Mouse (Mus musculus) hindbrain, embryonic 10.5 days (tissue): ENCODE results near the gene Cela1. TPM values are rescaled to one million over a fixed set of nuclear protein-coding genes. Genes with fewer than 3 reads are reported as not detected.
A peak's percentile ranks its signal among the peaks of the same experiment; 100 is the strongest.

Experiments used
- DNase-seq: peaks from one replicate; pipeline ENCODE4 v3.0.0-alpha.2; 2017; ENCODE audit warnings: low spot score
- H3K27ac ChIP-seq: fragments of 300-500 bp; sonication (generic); 2 replicates; pipeline ENCODE4 v1.5.1; 2016; ENCODE audit warnings: mild to moderate bottlenecking, moderate library complexity
- H3K27me3 ChIP-seq: fragments of 300-500 bp; sonication (generic); 2 replicates; pipeline ENCODE4 v1.6.1; 2016; ENCODE audit warnings: mild to moderate bottlenecking; ENCODE audit not compliant: poor library complexity, insufficient read depth, severe bottlenecking
- H3K36me3 ChIP-seq: fragments of 300-500 bp; sonication (generic); 2 replicates; pipeline ENCODE4 v1.6.1; 2016; ENCODE audit warnings: mild to moderate bottlenecking, moderate library complexity
- H3K4me1 ChIP-seq: fragments of 300-500 bp; sonication (generic); replicated peaks from 2 replicates; pipeline ENCODE4 v1.6.1; 2016; ENCODE audit warnings: mild to moderate bottlenecking
- H3K4me3 ChIP-seq: fragments of 300-500 bp; sonication (generic); 2 replicates; pipeline ENCODE4 v1.5.1; 2016; ENCODE audit warnings: mild to moderate bottlenecking, moderate library complexity
- H3K9me3 ChIP-seq: fragments of 300-500 bp; sonication (generic); 2 replicates; pipeline ENCODE4 v1.6.1; 2016; ENCODE audit warnings: mild to moderate bottlenecking, moderate library complexity
- WGBS: fragments of 180-500 bp; shearing (Covaris S2); methylation state at CpG from one replicate; pipeline ENCODE4 v1.1.7; 2016; 5-methylcytosine and 5-hydroxymethylcytosine counted together
- polyA plus RNA-seq: library from polyadenylated mRNA; unstranded; fragments of >200 nt; fragmentation: Nextera tagmentation; extraction: Ambion mirVana; gene quantifications from 2 replicates; pipeline ENCODE4 v1.2.1, GENCODE M21; 2016

Gene Cela1
- polyA plus RNA-seq, 1 experiment from 2014 or later = 1.6 TPM

- Histone ChIP-seq H3K9me3 (no peaks in the 10 kb centered on the region), H3K27ac (no peak overlapping the region), H3K36me3 (no peaks in the 10 kb centered on the region), H3K27me3 (peaks cover 47% of the 10 kb centered on the region), H3K4me3 (no peak overlapping the region), H3K4me1 (peaks cover 38% of the 10 kb centered on the region)
- 77% methylated on average over 16 of the region's 16 CpGs for WGBS
- DNase-seq = no peak
These were observed 47.6 kb downstream of the Cela1 start for GRCm38 (mm10) chr15:100639972-100640750.

- H3K4me3 ChIP-seq = no peak overlapping the region
- peaks cover 32% of the 10 kb centered on the region for H3K4me1 ChIP-seq
- WGBS = 16% methylated on average over 6 of the region's 6 CpGs
- H3K36me3 ChIP-seq = no peaks in the 10 kb centered on the region
- no peaks in the 10 kb centered on the region for H3K9me3 ChIP-seq
- DNase-seq = no peak
- H3K27ac ChIP-seq = no peak overlapping the region
- H3K27me3 ChIP-seq = peaks cover 71% of the 10 kb centered on the region
These were observed 50.1 kb downstream of the Cela1 start for GRCm38 (mm10) chr15:100637661-100638060.

GRCm38 (mm10) chr15:100636700-100637501, 50.8 kb downstream of the Cela1 start, which contains the start of gene Smagp:
TSS of gene Smagp (minus strand) at chr15:100636940.
- no peaks in the 10 kb centered on the region for H3K9me3 ChIP-seq
- peak; percentile 43 for DNase-seq
- H3K27ac ChIP-seq = peak within 1 kb of the TSS; percentile 64
- under 1% methylated on average over 77 of the region's 77 CpGs for WGBS
- peaks cover 32% of the 10 kb centered on the region for H3K4me1 ChIP-seq
- peaks cover 74% of the 10 kb centered on the region for H3K27me3 ChIP-seq
- H3K4me3 ChIP-seq = peak within 1 kb of the TSS; percentile 59
- no peaks in the 10 kb centered on the region for H3K36me3 ChIP-seq

GRCm38 (mm10) chr15:100635851-100636645, 51.7 kb downstream of the Cela1 start:
- Histone ChIP-seq H3K4me3 (peak overlapping the region; percentile 59), H3K4me1 (peaks cover 29% of the 10 kb centered on the region), H3K27me3 (peaks cover 74% of the 10 kb centered on the region), H3K36me3 (no peaks in the 10 kb centered on the region), H3K27ac (peak overlapping the region; percentile 64), H3K9me3 (no peaks in the 10 kb centered on the region)
- WGBS = 3% methylated on average over 38 of the region's 38 CpGs
- DNase-seq = peak; percentile 32

- no peak overlapping the region for H3K4me3 ChIP-seq
- H3K27ac ChIP-seq = no peak overlapping the region
- H3K4me1 ChIP-seq = peaks cover 21% of the 10 kb centered on the region
- peaks cover 70% of the 10 kb centered on the region for H3K27me3 ChIP-seq
- 7% methylated on average over 9 of the region's 9 CpGs for whole genome bisulfite sequencing
- no peak for DNase-seq
- H3K9me3 ChIP-seq = no peaks in the 10 kb centered on the region
- no peaks in the 10 kb centered on the region for H3K36me3 ChIP-seq
These were observed 52.5 kb downstream of the Cela1 start for GRCm38 (mm10) chr15:100635239-100635638.

GRCm38 (mm10) chr15:100633341-100633740, 54.4 kb downstream of the Cela1 start:
- WGBS = 83% methylated on average over 10 of the region's 10 CpGs
- H3K27me3 ChIP-seq = peaks cover 74% of the 10 kb centered on the region
- no peaks in the 10 kb centered on the region for H3K9me3 ChIP-seq
- H3K36me3 ChIP-seq = no peaks in the 10 kb centered on the region
- DNase-seq = no peak
- no peak overlapping the region for H3K4me3 ChIP-seq
- no peak overlapping the region for H3K27ac ChIP-seq
- H3K4me1 ChIP-seq = peaks cover 20% of the 10 kb centered on the region

- Histone ChIP-seq H3K9me3 (no peaks in the 10 kb centered on the region), H3K27me3 (peaks cover 70% of the 10 kb centered on the region), H3K27ac (no peak overlapping the region), H3K36me3 (no peaks in the 10 kb centered on the region), H3K4me1 (peaks cover 29% of the 10 kb centered on the region), H3K4me3 (no peak overlapping the region)
- WGBS = 88% methylated on average over 5 of the region's 5 CpGs
- no peak for DNase-seq
These were observed 55.4 kb downstream of the Cela1 start for GRCm38 (mm10) chr15:100632323-100632722.

- H3K27me3 ChIP-seq = peaks cover 63% of the 10 kb centered on the region
- no peaks in the 10 kb centered on the region for H3K36me3 ChIP-seq
- H3K4me3 ChIP-seq = no peak overlapping the region
- 88% methylated on average over 12 of the region's 12 CpGs for WGBS
- H3K4me1 ChIP-seq = peaks cover 22% of the 10 kb centered on the region
- no peaks in the 10 kb centered on the region for H3K9me3 ChIP-seq
- H3K27ac ChIP-seq = no peak overlapping the region
- DNase-seq = no peak
These were observed 56.1 kb downstream of the Cela1 start for GRCm38 (mm10) chr15:100631454-100632170.

GRCm38 (mm10) chr15:100630126-100630525, 57.6 kb downstream of the Cela1 start:
- Histone ChIP-seq H3K4me3 (no peak overlapping the region), H3K9me3 (no peaks in the 10 kb centered on the region), H3K4me1 (peaks cover 13% of the 10 kb centered on the region), H3K27ac (no peak overlapping the region), H3K36me3 (no peaks in the 10 kb centered on the region), H3K27me3 (peaks cover 48% of the 10 kb centered on the region)
- WGBS = 57% methylated on average over 3 of the region's 3 CpGs
- DNase-seq = no peak

- Histone ChIP-seq H3K4me3 (no peak overlapping the region), H3K27ac (no peak overlapping the region), H3K9me3 (no peaks in the 10 kb centered on the region), H3K36me3 (no peaks in the 10 kb centered on the region), H3K27me3 (peaks cover 37% of the 10 kb centered on the region), H3K4me1 (peaks cover 15% of the 10 kb centered on the region)
- DNase-seq = no peak
- WGBS = 53% methylated on average over 7 of the region's 7 CpGs
These were observed 58.9 kb downstream of the Cela1 start for GRCm38 (mm10) chr15:100628797-100629196.

GRCm38 (mm10) chr15:100627774-100628370, 59.8 kb downstream of the Cela1 start:
- WGBS = 5% methylated on average over 11 of the region's 11 CpGs
- H3K9me3 ChIP-seq = no peaks in the 10 kb centered on the region
- peak overlapping the region; percentile 56 for H3K27ac ChIP-seq
- peaks cover 27% of the 10 kb centered on the region for H3K27me3 ChIP-seq
- DNase-seq = no peak
- H3K36me3 ChIP-seq = no peaks in the 10 kb centered on the region
- peaks cover 15% of the 10 kb centered on the region for H3K4me1 ChIP-seq
- no peak overlapping the region for H3K4me3 ChIP-seq

- Histone ChIP-seq H3K27me3 (peaks cover 22% of the 10 kb centered on the region), H3K4me1 (peaks cover 15% of the 10 kb centered on the region), H3K27ac (no peak overlapping the region), H3K9me3 (no peaks in the 10 kb centered on the region), H3K4me3 (no peak overlapping the region), H3K36me3 (no peaks in the 10 kb centered on the region)
- 17% methylated on average over 10 of the region's 10 CpGs for WGBS
- no peak for DNase-seq
These were observed 60.4 kb downstream of the Cela1 start for GRCm38 (mm10) chr15:100627287-100627686.
